Mouse (Mus musculus): ENCODE measurements around the gene Rnf212b. TPM values are rescaled to one million over a fixed set of nuclear protein-coding genes. Genes with fewer than 3 reads are reported as not detected.

Rnf212b gene
- polyA plus RNA-seq, 1 experiment: not detected

GRCm38 (mm10) chr14:54817791-54818190 is 3.9 kb downstream of the Rnf212b start:
- Histone ChIP-seq H3K27ac (ENCODE audit: insufficient read depth, low read depth, low read length) (no peak overlapping the region), H3K4me1 (ENCODE audit: control insufficient read depth, insufficient read depth, low read length) (no peaks in the 10 kb centered on the region), H3K4me3 (ENCODE audit: insufficient read depth, low read length) (no peak overlapping the region)
- no peak for TF ChIP-seq POLR2A (IDR thresholded peaks at IDR 0.05; ENCODE audit: borderline replicate concordance, low read depth, low read length)
- no peak for TF ChIP-seq CTCF (IDR thresholded peaks at IDR 0.05; ENCODE audit: low read depth, low read length)

DNA sequence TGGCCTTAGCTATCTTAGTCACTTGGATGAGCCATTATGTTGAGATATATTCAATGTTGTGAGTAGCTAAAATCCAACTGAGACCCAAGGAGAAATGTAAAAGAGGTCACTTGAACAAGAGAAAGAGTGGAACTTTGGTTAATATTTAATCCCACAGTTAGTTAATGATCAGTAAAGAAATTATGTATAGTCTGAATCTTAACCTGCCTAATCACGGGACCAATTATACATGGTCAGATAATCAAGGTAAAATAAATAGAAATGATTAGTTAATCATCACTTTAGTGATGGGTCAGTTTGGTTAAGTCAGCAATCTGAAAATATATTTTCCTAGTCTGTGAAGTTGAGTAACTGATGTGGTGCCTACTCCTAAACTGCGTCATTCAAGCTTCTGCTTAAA is 8.4 kb downstream of the Rnf212b start:
- no peaks in the 10 kb centered on the region for H3K4me1 ChIP-seq (ENCODE audit: control insufficient read depth, insufficient read depth, low read length)
- TF ChIP-seq CTCF (IDR thresholded peaks at IDR 0.05; ENCODE audit: low read depth, low read length): no peak
- no peak for TF ChIP-seq POLR2A (IDR thresholded peaks at IDR 0.05; ENCODE audit: borderline replicate concordance, low read depth, low read length)
- H3K4me3 ChIP-seq (ENCODE audit: insufficient read depth, low read length): no peak overlapping the region
- H3K27ac ChIP-seq (ENCODE audit: insufficient read depth, low read depth, low read length): no peak overlapping the region

DNA sequence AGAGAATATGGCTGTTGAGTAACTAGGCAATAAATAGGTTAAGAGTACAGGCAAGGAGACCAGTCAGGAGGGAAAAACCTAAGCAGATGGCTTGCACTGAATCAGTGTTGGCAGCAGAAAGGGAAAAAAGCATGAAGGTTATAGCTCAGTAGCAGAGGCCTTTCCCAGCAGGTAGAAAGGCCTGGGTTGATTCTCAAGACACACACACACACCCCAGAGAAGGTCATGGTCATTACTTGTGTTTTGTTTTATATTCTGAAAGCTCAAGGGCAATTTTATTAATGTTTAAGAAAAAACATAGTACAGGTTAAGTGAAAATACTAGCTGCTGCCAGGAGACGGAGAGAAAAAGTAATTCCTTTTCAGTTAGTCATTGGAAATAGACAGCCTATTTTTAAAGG is 9.8 kb downstream of the Rnf212b start:
- Histone ChIP-seq H3K4me3 (ENCODE audit: insufficient read depth, low read length) (no peak overlapping the region), H3K27ac (ENCODE audit: insufficient read depth, low read depth, low read length) (no peak overlapping the region), H3K4me1 (ENCODE audit: control insufficient read depth, insufficient read depth, low read length) (no peaks in the 10 kb centered on the region)
- TF ChIP-seq CTCF (IDR thresholded peaks at IDR 0.05; ENCODE audit: low read depth, low read length) (no peak), POLR2A (IDR thresholded peaks at IDR 0.05; ENCODE audit: borderline replicate concordance, low read depth, low read length) (no peak)

GRCm38 (mm10) chr14:54843461-54843860 is 29.5 kb downstream of the Rnf212b start:
- Histone ChIP-seq H3K4me3 (ENCODE audit: insufficient read depth, low read length) (no peak overlapping the region), H3K4me1 (ENCODE audit: control insufficient read depth, insufficient read depth, low read length) (peaks cover 2% of the 10 kb centered on the region; the same call in 1 of the 2 replicates), H3K27ac (ENCODE audit: insufficient read depth, low read depth, low read length) (no peak overlapping the region)
- TF ChIP-seq POLR2A (IDR thresholded peaks at IDR 0.05; ENCODE audit: borderline replicate concordance, low read depth, low read length) (no peak), CTCF (IDR thresholded peaks at IDR 0.05; ENCODE audit: low read depth, low read length) (no peak)

GRCm38 (mm10) chr14:54855726-54856125 is 41.8 kb downstream of the Rnf212b start:
- TF ChIP-seq CTCF (IDR thresholded peaks at IDR 0.05; ENCODE audit: low read depth, low read length): no peak
- no peak for TF ChIP-seq POLR2A (IDR thresholded peaks at IDR 0.05; ENCODE audit: borderline replicate concordance, low read depth, low read length)
- no peak overlapping the region for H3K4me3 ChIP-seq (ENCODE audit: insufficient read depth, low read length)
- no peaks in the 10 kb centered on the region for H3K4me1 ChIP-seq (ENCODE audit: control insufficient read depth, insufficient read depth, low read length)
- no peak overlapping the region for H3K27ac ChIP-seq (ENCODE audit: insufficient read depth, low read depth, low read length)

GRCm38 (mm10) chr14:54856703-54857102 is 42.8 kb downstream of the Rnf212b start:
- no peak for TF ChIP-seq CTCF (IDR thresholded peaks at IDR 0.05; ENCODE audit: low read depth, low read length)
- no peak for TF ChIP-seq POLR2A (IDR thresholded peaks at IDR 0.05; ENCODE audit: borderline replicate concordance, low read depth, low read length)
- no peak overlapping the region for H3K27ac ChIP-seq (ENCODE audit: insufficient read depth, low read depth, low read length)
- no peaks in the 10 kb centered on the region for H3K4me1 ChIP-seq (ENCODE audit: control insufficient read depth, insufficient read depth, low read length)
- H3K4me3 ChIP-seq (ENCODE audit: insufficient read depth, low read length): no peak overlapping the region

GRCm38 (mm10) chr14:54857891-54858290 is 44.0 kb downstream of the Rnf212b start:
- no peaks in the 10 kb centered on the region for H3K4me1 ChIP-seq (ENCODE audit: control insufficient read depth, insufficient read depth, low read length)
- no peak for TF ChIP-seq CTCF (IDR thresholded peaks at IDR 0.05; ENCODE audit: low read depth, low read length)
- no peak for TF ChIP-seq POLR2A (IDR thresholded peaks at IDR 0.05; ENCODE audit: borderline replicate concordance, low read depth, low read length)
- no peak overlapping the region for H3K27ac ChIP-seq (ENCODE audit: insufficient read depth, low read depth, low read length)
- H3K4me3 ChIP-seq (ENCODE audit: insufficient read depth, low read length): no peak overlapping the region

DNA sequence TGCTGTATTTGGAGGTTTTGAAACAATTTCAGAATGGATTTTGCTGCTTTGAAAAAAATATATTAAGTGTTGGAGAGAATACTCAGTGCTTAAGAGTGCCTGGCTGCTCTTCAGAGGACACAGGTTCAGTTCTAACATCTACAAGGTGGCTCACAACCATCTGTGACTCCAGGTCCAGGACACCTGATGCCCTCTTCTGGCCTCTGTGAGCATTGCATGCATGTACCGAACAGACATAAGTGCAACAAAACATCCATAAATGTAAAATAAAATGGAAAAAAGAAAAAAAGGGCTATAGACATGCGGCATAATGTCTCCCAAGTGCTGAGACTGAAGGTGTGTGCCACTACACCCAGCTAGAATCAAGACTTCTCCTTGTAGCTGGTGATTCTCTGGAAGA is 46.6 kb downstream of the Rnf212b start:
- H3K4me1 ChIP-seq (ENCODE audit: control insufficient read depth, insufficient read depth, low read length): peaks cover 2% of the 10 kb centered on the region; the same call in 1 of the 2 replicates
- H3K4me3 ChIP-seq (ENCODE audit: insufficient read depth, low read length): no peak overlapping the region
- TF ChIP-seq POLR2A (IDR thresholded peaks at IDR 0.05; ENCODE audit: borderline replicate concordance, low read depth, low read length): no peak
- TF ChIP-seq CTCF (IDR thresholded peaks at IDR 0.05; ENCODE audit: low read depth, low read length): peak; percentile 23; the same call in 1 of the 2 replicates
- no peak overlapping the region for H3K27ac ChIP-seq (ENCODE audit: insufficient read depth, low read depth, low read length)

- peaks cover 5% of the 10 kb centered on the region for H3K4me1 ChIP-seq (ENCODE audit: control insufficient read depth, insufficient read depth, low read length)
- H3K4me3 ChIP-seq (ENCODE audit: insufficient read depth, low read length): peak overlapping the region; percentile 70
- H3K27ac ChIP-seq (ENCODE audit: insufficient read depth, low read depth, low read length): peak overlapping the region; percentile 20
- TF ChIP-seq CTCF (IDR thresholded peaks at IDR 0.05; ENCODE audit: low read depth, low read length): no peak
- TF ChIP-seq POLR2A (IDR thresholded peaks at IDR 0.05; ENCODE audit: borderline replicate concordance, low read depth, low read length): no peak
Observed at GRCm38 (mm10) chr14:54863501-54864312, 49.8 kb downstream of the Rnf212b start.

DNA sequence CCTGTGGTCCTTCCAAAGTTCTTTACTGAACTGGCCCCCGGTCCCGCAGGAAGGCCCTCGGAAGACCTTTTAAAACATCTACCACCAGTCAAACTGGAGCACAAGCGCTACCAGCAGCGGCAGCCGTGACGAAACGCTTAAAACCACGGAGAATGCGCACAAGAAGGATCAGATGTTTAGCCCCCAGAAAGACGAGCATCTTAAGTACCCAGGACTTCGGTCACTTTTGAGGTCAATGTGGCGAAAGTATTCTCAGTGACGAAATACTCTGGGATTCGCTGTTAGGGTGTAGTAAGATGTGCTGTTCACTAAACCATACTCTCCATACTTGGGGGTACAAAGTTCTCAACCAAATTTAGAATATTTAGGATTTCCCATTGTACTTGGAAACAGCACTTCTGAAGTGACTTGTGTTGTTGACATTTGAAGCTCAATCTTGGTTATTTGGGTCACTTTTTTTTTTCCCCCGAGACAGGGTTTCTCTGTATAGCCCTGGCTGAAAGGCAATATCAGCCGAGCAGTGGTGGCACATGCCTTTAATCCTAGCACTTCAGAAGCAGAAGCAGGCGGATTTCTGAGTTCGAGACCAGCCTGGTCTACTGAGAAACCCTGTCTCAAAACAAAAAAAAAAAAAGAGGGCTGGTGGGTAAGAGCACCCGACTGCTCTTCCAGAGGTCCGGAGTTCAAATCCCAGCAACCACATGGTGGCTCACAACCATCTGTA is 50.5 kb downstream of the Rnf212b start:
- Histone ChIP-seq H3K27ac (ENCODE audit: insufficient read depth, low read depth, low read length) (no peak overlapping the region), H3K4me3 (ENCODE audit: insufficient read depth, low read length) (peak overlapping the region; percentile 70), H3K4me1 (ENCODE audit: control insufficient read depth, insufficient read depth, low read length) (peaks cover 6% of the 10 kb centered on the region)
- no peak for TF ChIP-seq CTCF (IDR thresholded peaks at IDR 0.05; ENCODE audit: low read depth, low read length)
- no peak for TF ChIP-seq POLR2A (IDR thresholded peaks at IDR 0.05; ENCODE audit: borderline replicate concordance, low read depth, low read length)

Measured in bone marrow macrophage, adult 2 months (primary cell).